Mouse (Mus musculus) left cerebral cortex, adult 8-10 months (tissue): ENCODE data around the gene Hoxa6. TPM values are rescaled to one million over a fixed set of nuclear protein-coding genes. Genes with fewer than 3 reads are reported as not detected.

Experiments used
- DNase-seq, 2 experiments: peaks; one replicate each; pipeline ENCODE4 v3.0.0; 2022; ENCODE audit warnings: low spot score in 2 of 2
- total RNA-seq, 4 experiments: library from RNA; stranded (reverse); gene quantifications; 2 replicates each; pipeline ENCODE4 v1.2.4; 2022

Hoxa6 gene
- total RNA-seq, 4 experiments from 2014 or later, result not detected

- no peak for DNase-seq
Observed at GRCm38 (mm10) chr6:52180213-52180710, 28.3 kb downstream of the Hoxa6 start.

- DNase-seq, result no peak
Observed at GRCm38 (mm10) chr6:52179690-52180089, 28.8 kb downstream of the Hoxa6 start.

GRCm38 (mm10) chr6:52178918-52179665, 29.4 kb downstream of the Hoxa6 start:
- no peak for DNase-seq

- no peak for DNase-seq
Observed at GRCm38 (mm10) chr6:52177806-52178205, 30.7 kb downstream of the Hoxa6 start.

GRCm38 (mm10) chr6:52177061-52177735, 31.3 kb downstream of the Hoxa6 start, which contains the start of gene 5730596B20Rik:
TSS of gene 5730596B20Rik (plus strand) at chr6:52177498.
- no peak for DNase-seq

GRCm38 (mm10) chr6:52176391-52176790, 32.1 kb downstream of the Hoxa6 start:
- DNase-seq, result no peak

- no peak for DNase-seq
Observed at GRCm38 (mm10) chr6:52175864-52176263, 32.7 kb downstream of the Hoxa6 start.

GRCm38 (mm10) chr6:52174968-52175751, 33.4 kb downstream of the Hoxa6 start:
- no peak for DNase-seq

GRCm38 (mm10) chr6:52173648-52174047, 34.9 kb downstream of the Hoxa6 start:
- DNase-seq, result no peak

- DNase-seq, result no peak
Observed at GRCm38 (mm10) chr6:52172501-52172900, 36.0 kb downstream of the Hoxa6 start.

- DNase-seq, result no peak
Observed at GRCm38 (mm10) chr6:52171938-52172337, 36.6 kb downstream of the Hoxa6 start.

- no peak for DNase-seq
Observed at GRCm38 (mm10) chr6:52171331-52171730, 37.2 kb downstream of the Hoxa6 start.

- no peak for DNase-seq
Observed at GRCm38 (mm10) chr6:52170898-52171223, 37.7 kb downstream of the Hoxa6 start.

- no peak for DNase-seq
Observed at GRCm38 (mm10) chr6:52170166-52170897, 38.2 kb downstream of the Hoxa6 start.

GRCm38 (mm10) chr6:52169499-52170165, 38.9 kb downstream of the Hoxa6 start:
- no peak for DNase-seq

GRCm38 (mm10) chr6:52168191-52169055, 40.1 kb downstream of the Hoxa6 start:
- no peak for DNase-seq

GRCm38 (mm10) chr6:52167736-52168161, 40.8 kb downstream of the Hoxa6 start:
- DNase-seq, result no peak

- no peak for DNase-seq
Observed at GRCm38 (mm10) chr6:52167176-52167575, 41.3 kb downstream of the Hoxa6 start.

- no peak for DNase-seq
Observed at GRCm38 (mm10) chr6:52166431-52167077, 42.0 kb downstream of the Hoxa6 start.
